Mouse (Mus musculus) liver, embryonic 15.5 days (tissue): ENCODE data around the gene Ppp1r16b. TPM values are rescaled to one million over a fixed set of nuclear protein-coding genes. Genes with fewer than 3 reads are reported as not detected.

Source experiments
- ATAC-seq: fragments of 200-750 bp; cut with Nextera tagmentation; 2 replicates; pipeline ENCODE4 v1.8.0; 2017; ENCODE audit warnings: moderate number of reproducible peaks, mild to moderate bottlenecking, moderate library complexity; ENCODE audit not compliant: insufficient read depth
- H3K27ac ChIP-seq: fragments of 300-500 bp; sonication (generic); replicated peaks from 2 replicates; pipeline ENCODE4 v1.5.1; 2015; ENCODE audit warnings: mild to moderate bottlenecking, inconsistent platforms
- H3K27me3 ChIP-seq: fragments of 300-500 bp; sonication (generic); 2 replicates; pipeline ENCODE4 v1.6.1; 2015; ENCODE audit warnings: mild to moderate bottlenecking, inconsistent platforms
- H3K36me3 ChIP-seq: fragments of 300-500 bp; sonication (generic); replicated peaks from 2 replicates; pipeline ENCODE4 v1.6.1; 2015; ENCODE audit warnings: moderate library complexity, mild to moderate bottlenecking, inconsistent platforms
- H3K4me1 ChIP-seq: fragments of 300-500 bp; sonication (generic); replicated peaks from 2 replicates; pipeline ENCODE4 v1.6.1; 2015; ENCODE audit warnings: inconsistent platforms
- H3K4me2 ChIP-seq: fragments of 300-500 bp; sonication (generic); 2 replicates; pipeline ENCODE4 v1.6.1; 2015; ENCODE audit warnings: moderate library complexity, mild to moderate bottlenecking, inconsistent platforms
- H3K4me3 ChIP-seq: fragments of 300-500 bp; sonication (generic); replicated peaks from 2 replicates; pipeline ENCODE4 v1.5.1; 2015; ENCODE audit warnings: mild to moderate bottlenecking, inconsistent platforms
- H3K9ac ChIP-seq: fragments of 300-500 bp; sonication (generic); 2 replicates; pipeline ENCODE4 v1.6.1; 2015; ENCODE audit warnings: moderate library complexity, mild to moderate bottlenecking, inconsistent platforms
- H3K9me3 ChIP-seq: fragments of 300-500 bp; sonication (generic); replicated peaks from 2 replicates; pipeline ENCODE4 v1.6.1; 2016; ENCODE audit warnings: inconsistent platforms
- WGBS: fragments of 180-500 bp; shearing (Covaris S2); methylation state at CpG from one replicate; pipeline ENCODE4 v1.1.7; 2015; ENCODE audit warnings: mixed read lengths; ENCODE audit not compliant: insufficient replicate concordance; 5-methylcytosine and 5-hydroxymethylcytosine counted together
- microRNA counts: library from miRNA; unstranded; fragments of <30 nt; microRNA quantifications from one replicate; lab custom pipeline; 2016
- microRNA-seq: library from miRNA; unstranded; fragments of <30 nt; microRNA quantifications from one replicate; pipeline ENCODE4, GENCODE M21; 2016
- polyA plus RNA-seq: library from polyadenylated mRNA; unstranded; fragments of >200 nt; fragmentation: Nextera tagmentation; extraction: Ambion mirVana; gene quantifications from 2 replicates; pipeline ENCODE4 v1.2.1, GENCODE M21; 2015

The Ppp1r16b gene
- polyA plus RNA-seq, 1 experiment from 2014 or later, result 1.2 TPM

- Histone ChIP-seq H3K27me3 (no peaks in the 10 kb centered on the region), H3K9ac (peak overlapping the region; percentile 71), H3K4me3 (peak overlapping the region; percentile 84), H3K4me2 (peak overlapping the region; percentile 81), H3K27ac (peak overlapping the region; percentile 76), H3K36me3 (peaks cover 6% of the 10 kb centered on the region; the same call in 1 of the 2 replicates), H3K9me3 (no peaks in the 10 kb centered on the region), H3K4me1 (peaks cover 23% of the 10 kb centered on the region)
- WGBS, result 11% methylated on average over 15 of the region's 15 CpGs
- ATAC-seq, result no peak
Observed at GRCm38 (mm10) chr2:158795043-158795442, 129.8 kb downstream of the Ppp1r16b start.

DNA sequence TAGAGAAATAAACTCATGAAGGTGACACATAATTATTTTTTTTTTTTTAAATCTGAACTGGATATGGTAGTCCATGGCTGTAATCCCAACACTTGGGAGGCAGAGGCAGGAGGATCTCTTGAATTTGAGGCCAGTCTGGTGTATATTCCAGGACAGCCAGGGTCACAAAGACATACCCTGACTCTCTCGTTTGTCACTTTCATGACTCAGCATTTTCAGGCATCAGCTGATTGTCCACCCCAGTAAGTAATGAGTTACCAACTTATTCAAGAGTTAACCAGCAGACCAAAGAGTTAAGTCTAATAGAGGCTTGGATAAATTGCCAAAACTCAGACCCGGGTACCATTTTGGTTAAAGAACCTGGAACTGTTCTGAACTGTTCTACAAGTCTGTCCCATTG, 130.7 kb downstream of the Ppp1r16b start:
- H3K4me3 ChIP-seq, result no peak overlapping the region

GRCm38 (mm10) chr2:158799328-158799727, 134.1 kb downstream of the Ppp1r16b start:
- H3K4me2 ChIP-seq, result no peak overlapping the region
- 66% methylated on average over 4 of the region's 4 CpGs for WGBS
- H3K27me3 ChIP-seq, result no peaks in the 10 kb centered on the region
- no peak overlapping the region for H3K27ac ChIP-seq
- peaks cover 30% of the 10 kb centered on the region for H3K36me3 ChIP-seq
- H3K9ac ChIP-seq, result no peak overlapping the region
- no peak for ATAC-seq
- H3K9me3 ChIP-seq, result no peaks in the 10 kb centered on the region
- no peak overlapping the region for H3K4me3 ChIP-seq
- H3K4me1 ChIP-seq, result peaks cover 12% of the 10 kb centered on the region

More for the DNA sequence above, 130.7 kb downstream of the Ppp1r16b start:
- Histone ChIP-seq H3K4me2 (peak overlapping the region; percentile 81; the same call in 1 of the 2 replicates), H3K9ac (no peak overlapping the region), H3K27me3 (no peaks in the 10 kb centered on the region), H3K4me1 (peaks cover 23% of the 10 kb centered on the region), H3K27ac (no peak overlapping the region), H3K9me3 (no peaks in the 10 kb centered on the region), H3K36me3 (peaks cover 8% of the 10 kb centered on the region; the same call in 1 of the 2 replicates)
- no peak for ATAC-seq
- WGBS, result 60% methylated on average over 2 of the region's 2 CpGs

- H3K4me1 ChIP-seq, result peaks cover under 1% of the 10 kb centered on the region
- ATAC-seq, result no peak
- peaks cover 30% of the 10 kb centered on the region for H3K36me3 ChIP-seq
- WGBS, result 82% methylated on average over 8 of the region's 8 CpGs
- no peak overlapping the region for H3K9ac ChIP-seq
- no peak overlapping the region for H3K4me2 ChIP-seq
- H3K27me3 ChIP-seq, result no peaks in the 10 kb centered on the region
- no peaks in the 10 kb centered on the region for H3K9me3 ChIP-seq
- H3K27ac ChIP-seq, result no peak overlapping the region
- H3K4me3 ChIP-seq, result no peak overlapping the region
Observed at GRCm38 (mm10) chr2:158800788-158801187, 135.6 kb downstream of the Ppp1r16b start.

GRCm38 (mm10) chr2:158803575-158803974, 138.4 kb downstream of the Ppp1r16b start:
- Histone ChIP-seq H3K9me3 (no peaks in the 10 kb centered on the region), H3K27ac (no peak overlapping the region), H3K9ac (no peak overlapping the region), H3K4me2 (no peak overlapping the region), H3K36me3 (peaks cover 30% of the 10 kb centered on the region), H3K27me3 (no peaks in the 10 kb centered on the region), H3K4me3 (no peak overlapping the region), H3K4me1 (no peaks in the 10 kb centered on the region)
- WGBS, result 77% methylated on average over 8 of the region's 8 CpGs
- no peak for ATAC-seq

DNA sequence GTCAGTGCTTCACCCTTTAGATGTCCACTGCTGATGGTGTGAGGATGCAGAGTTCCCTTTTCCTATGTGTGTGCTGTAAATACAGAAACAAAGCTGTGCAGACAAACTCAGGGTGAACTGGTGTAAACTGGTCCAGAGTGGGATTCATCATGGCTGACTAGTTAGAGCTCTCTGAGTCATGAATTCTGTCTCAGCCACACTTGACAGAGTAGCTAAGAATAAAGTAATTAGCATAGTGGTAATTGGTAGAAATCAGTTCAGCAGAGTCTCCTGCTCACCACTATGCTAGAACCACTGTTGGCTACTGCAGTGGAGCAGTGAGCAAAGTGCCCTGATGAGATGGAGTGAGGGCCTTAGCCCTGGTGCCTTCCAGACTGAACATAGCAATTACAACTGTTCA, 150.5 kb downstream of the Ppp1r16b start:
- Histone ChIP-seq H3K9me3 (no peaks in the 10 kb centered on the region), H3K4me2 (no peak overlapping the region), H3K27ac (no peak overlapping the region), H3K4me3 (no peak overlapping the region), H3K27me3 (no peaks in the 10 kb centered on the region), H3K9ac (no peak overlapping the region), H3K4me1 (no peaks in the 10 kb centered on the region), H3K36me3 (peaks cover 20% of the 10 kb centered on the region)
- no peak for ATAC-seq

MicroRNAs encoded within 50 kb of the gene (microRNA counts, 519-probe panel; counts per million panel counts)
- not detected for microRNA mmu-miR-3474 (lab: Ali Mortazavi, UCI)

Small RNA genes lying within 50 kb of the gene (microRNA-seq; reads per million reads assigned to microRNA genes)
- not detected for gene Gm26141
- not detected for gene Mir3474

Other genes starting within 250 kb of the Ppp1r16b start
- not detected in 2 replicates for gene Adig, start 162.8 kb upstream of the Ppp1r16b start, polyA plus RNA-seq
- gene Arhgap40, start 152.6 kb upstream of the Ppp1r16b start, polyA plus RNA-seq, result 0.09 TPM in 1 of 2 replicates, not detected in the other
- not detected in 2 replicates for gene Slc32a1, start 54.6 kb upstream of the Ppp1r16b start, polyA plus RNA-seq
- 5.1 and 5.3 TPM in 2 replicates for gene Actr5, start 40.5 kb upstream of the Ppp1r16b start, polyA plus RNA-seq
- gene Fam83d, start 102.7 kb downstream of the Ppp1r16b start, polyA plus RNA-seq, result 15.7 and 17.5 TPM in 2 replicates
- gene Dhx35, start 129.4 kb downstream of the Ppp1r16b start, polyA plus RNA-seq, result 3.2 and 3.6 TPM in 2 replicates